Mouse (Mus musculus) kidney, adult 2 months (tissue): Measurements from ENCODE around the gene Pcsk5. TPM values are rescaled to one million over a fixed set of nuclear protein-coding genes. Genes with fewer than 3 reads are reported as not detected.

Experiments
- DNase-seq: peaks from one replicate; pipeline ENCODE4 v3.0.0; 2021
- H3K27ac ChIP-seq: fragments of 200-500 bp; 2 replicates; pipeline ENCODE4 v1.5.1; 2012; ENCODE audit warnings: low read depth, low read length, control low read depth, inconsistent platforms; ENCODE audit not compliant: insufficient read depth
- H3K27me3 ChIP-seq: fragments of 200-500 bp; replicated peaks from 2 replicates; pipeline ENCODE4 v1.6.1; 2012; ENCODE audit warnings: mild to moderate bottlenecking, moderate library complexity, low read length, inconsistent platforms; ENCODE audit not compliant: control insufficient read depth, insufficient read depth
- H3K36me3 ChIP-seq: fragments of 200-500 bp; 2 replicates; pipeline ENCODE4 v1.6.1; 2012; ENCODE audit warnings: mild to moderate bottlenecking, moderate library complexity, low read length, inconsistent platforms; ENCODE audit not compliant: control insufficient read depth, insufficient read depth
- H3K4me1 ChIP-seq: fragments of 200-500 bp; 2 replicates; pipeline ENCODE4 v1.6.1; 2011; ENCODE audit warnings: low read length; ENCODE audit not compliant: control insufficient read depth, insufficient read depth
- H3K4me3 ChIP-seq: fragments of 200-500 bp; 2 replicates; pipeline ENCODE4 v1.5.1; 2011; ENCODE audit warnings: mild to moderate bottlenecking, low read depth, low read length, control low read depth; ENCODE audit not compliant: insufficient read depth
- CTCF ChIP-seq: fragments of 200-500 bp; conservative IDR thresholded peaks from 2 replicates; pipeline ENCODE4 v1.5.1; 2011; ENCODE audit warnings: low read depth, mild to moderate bottlenecking, control low read depth, low read length, moderate library complexity, mixed read lengths; ENCODE audit not compliant: insufficient read depth, insufficient read length
- POLR2A ChIP-seq: fragments of 200-500 bp; IDR thresholded peaks from one replicate; pipeline ENCODE4 v1.6.1; 2011; ENCODE audit warnings: low read depth, low read length, control low read depth
- WGBS: fragments of 180-500 bp; shearing (Covaris S2); methylation state at CpG from one replicate; pipeline ENCODE4 v1.1.7; 2018; 5-methylcytosine and 5-hydroxymethylcytosine counted together
- polyA plus RNA-seq: library from polyadenylated mRNA; depleted of rRNA; stranded (reverse); fragments of >200 nt; gene quantifications from 2 replicates; pipeline ENCODE4 v1.2.3, GENCODE M21; 2012

The Pcsk5 gene
- polyA plus RNA-seq, 1 experiment: 9.4 TPM

DNA sequence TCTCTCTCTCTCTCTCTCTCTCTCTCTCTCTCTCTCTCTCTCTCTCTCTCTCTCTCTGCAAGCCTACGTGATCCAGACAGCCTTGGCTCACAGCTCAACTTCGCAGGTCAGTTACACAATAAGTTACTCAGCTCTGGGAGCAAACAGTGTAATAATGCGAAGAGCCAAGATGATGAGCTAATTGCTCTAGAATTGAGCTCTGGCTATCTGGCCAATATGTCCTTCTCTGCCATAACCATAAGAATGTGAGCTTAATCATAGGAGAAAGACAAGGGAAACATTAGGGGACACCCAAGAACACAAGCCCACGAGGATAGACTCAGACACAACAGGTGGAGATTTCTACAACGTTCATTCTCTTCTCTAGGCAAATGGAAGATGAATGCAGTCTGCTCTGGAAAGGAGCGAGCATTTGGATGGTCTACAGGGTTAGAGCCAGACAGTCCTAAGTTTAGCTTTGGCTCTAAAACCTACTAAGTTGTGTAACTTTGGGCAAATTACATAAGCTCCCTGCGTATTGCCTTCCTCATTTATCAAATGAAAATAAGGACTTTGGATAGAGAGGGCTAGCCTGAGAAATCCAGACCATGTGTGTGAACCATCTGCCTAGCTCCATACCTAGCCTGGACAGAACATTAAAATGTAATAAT lies 338.7 kb downstream of the Pcsk5 start:
- Histone ChIP-seq H3K27me3 (no peaks in the 10 kb centered on the region; the same call in 1 of the 2 replicates), H3K27ac (no peak overlapping the region), H3K4me1 (no peaks in the 10 kb centered on the region), H3K36me3 (no peaks in the 10 kb centered on the region), H3K4me3 (no peak overlapping the region)
- no peak for DNase-seq
- no peak for TF ChIP-seq CTCF
- TF ChIP-seq POLR2A: no peak
- 83% methylated on average over 7 of the region's 7 CpGs for WGBS

DNA sequence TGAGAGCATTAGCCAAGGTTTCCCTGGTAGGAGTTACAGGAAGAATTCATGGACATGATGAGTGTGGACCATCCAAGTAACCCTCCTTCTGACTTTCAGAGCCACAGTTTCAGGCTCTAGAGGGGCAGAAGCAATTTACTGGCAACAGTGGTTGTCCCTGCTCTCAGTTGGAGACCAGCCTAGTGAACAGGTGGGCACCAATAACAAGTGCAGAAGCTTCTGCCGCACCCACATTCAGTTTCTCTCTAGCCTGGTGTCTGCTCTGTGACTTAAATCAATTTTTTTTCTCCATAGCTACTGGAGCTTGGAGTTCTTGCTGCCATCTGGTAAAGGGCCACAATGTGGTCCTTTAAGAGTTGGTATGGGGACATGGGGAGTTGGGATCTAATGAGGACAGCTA lies 341.3 kb downstream of the Pcsk5 start:
- TF ChIP-seq CTCF: no peak
- TF ChIP-seq POLR2A: no peak
- H3K4me1 ChIP-seq: no peaks in the 10 kb centered on the region
- H3K36me3 ChIP-seq: no peaks in the 10 kb centered on the region
- no peak for DNase-seq
- H3K27me3 ChIP-seq: no peaks in the 10 kb centered on the region
- H3K27ac ChIP-seq: no peak overlapping the region
- H3K4me3 ChIP-seq: no peak overlapping the region
- WGBS: 100% methylated on average over 1 of the region's 1 CpGs

DNA sequence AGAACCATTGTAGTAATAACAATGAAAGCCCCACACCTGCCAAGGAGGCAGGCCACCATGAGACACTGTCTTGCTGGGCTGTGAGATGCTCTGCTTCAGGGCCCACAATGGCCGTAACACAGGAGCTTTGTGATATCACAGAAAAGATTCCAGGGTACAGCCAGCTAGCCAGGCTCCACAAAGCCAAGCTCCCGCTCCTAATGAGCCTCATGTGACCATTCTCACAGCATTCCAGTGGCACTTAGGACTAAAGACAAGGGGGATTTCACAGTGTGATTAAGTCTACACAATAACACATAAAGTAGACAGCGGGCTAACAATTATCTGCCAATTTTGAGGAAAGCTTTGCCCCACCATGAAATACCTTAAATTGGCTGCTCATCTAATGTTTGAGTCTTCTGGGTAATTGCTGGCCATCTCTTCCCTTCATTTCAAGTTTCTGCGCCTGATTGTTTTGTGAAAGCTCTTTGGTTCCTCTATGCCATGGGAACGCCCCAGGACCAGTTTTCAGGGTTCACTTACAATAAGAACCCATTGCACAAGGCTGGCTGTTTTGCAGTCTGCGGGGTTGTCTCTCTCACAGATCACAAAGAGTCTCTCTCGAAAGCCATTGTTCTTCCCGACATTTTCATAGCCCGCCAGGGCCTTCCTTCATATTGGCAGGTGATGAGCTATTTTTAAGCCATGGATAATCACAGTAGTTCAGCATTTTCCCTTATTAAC lies 345.4 kb downstream of the Pcsk5 start:
- no peak for TF ChIP-seq CTCF
- no peak for TF ChIP-seq POLR2A
- H3K4me3 ChIP-seq: no peak overlapping the region
- WGBS: 93% methylated on average over 9 of the region's 9 CpGs

DNA sequence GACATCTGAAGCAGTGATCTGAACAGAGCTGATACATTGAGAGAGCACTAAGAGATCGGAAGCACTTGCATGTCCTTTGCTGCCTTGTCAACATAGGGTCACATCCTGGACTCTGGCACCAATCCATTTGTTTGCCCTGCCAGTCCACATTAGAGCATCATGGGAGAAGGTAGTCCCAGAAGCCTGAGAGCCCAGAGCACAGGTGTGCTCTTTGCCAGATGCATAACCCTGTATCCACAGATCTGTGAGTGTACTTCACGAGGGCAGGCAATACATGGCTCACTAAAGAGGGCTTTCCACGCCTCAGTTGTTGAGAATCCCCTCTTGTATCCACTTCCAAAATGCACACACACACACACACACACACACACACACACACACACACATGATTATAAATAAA lies 346.1 kb downstream of the Pcsk5 start:
- WGBS: 75% methylated on average over 3 of the region's 3 CpGs
- peak; percentile 63 for DNase-seq

More for the DNA sequence above, 345.4 kb downstream of the Pcsk5 start:
- Histone ChIP-seq H3K36me3 (no peaks in the 10 kb centered on the region), H3K27ac (no peak overlapping the region), H3K27me3 (no peaks in the 10 kb centered on the region), H3K4me1 (no peaks in the 10 kb centered on the region)
- DNase-seq: no peak

DNA sequence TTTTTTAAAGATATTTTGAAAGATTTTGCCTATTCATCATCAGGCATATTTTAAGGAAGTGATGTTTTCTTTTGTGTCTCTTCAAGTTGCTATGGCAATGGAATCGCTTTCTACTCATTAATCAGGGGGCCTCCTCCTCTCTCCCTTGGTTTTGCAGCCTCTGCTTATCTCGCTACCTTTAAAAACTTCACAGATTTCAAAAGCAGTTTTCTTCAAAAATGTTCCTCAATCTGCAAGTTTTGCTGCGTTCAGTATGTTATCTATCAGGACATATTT lies 347.6 kb downstream of the Pcsk5 start:
- Histone ChIP-seq H3K4me1 (no peaks in the 10 kb centered on the region), H3K36me3 (no peaks in the 10 kb centered on the region), H3K27me3 (no peaks in the 10 kb centered on the region), H3K4me3 (no peak overlapping the region), H3K27ac (no peak overlapping the region)
- 44% methylated on average over 3 of the region's 3 CpGs for WGBS
- TF ChIP-seq CTCF: no peak
- no peak for TF ChIP-seq POLR2A
- DNase-seq: no peak

More for the DNA sequence above, 346.1 kb downstream of the Pcsk5 start:
- H3K27me3 ChIP-seq: no peaks in the 10 kb centered on the region
- H3K27ac ChIP-seq: no peak overlapping the region
- H3K36me3 ChIP-seq: no peaks in the 10 kb centered on the region
- no peaks in the 10 kb centered on the region for H3K4me1 ChIP-seq
- no peak overlapping the region for H3K4me3 ChIP-seq
- TF ChIP-seq CTCF (no peak), POLR2A (no peak)

DNA sequence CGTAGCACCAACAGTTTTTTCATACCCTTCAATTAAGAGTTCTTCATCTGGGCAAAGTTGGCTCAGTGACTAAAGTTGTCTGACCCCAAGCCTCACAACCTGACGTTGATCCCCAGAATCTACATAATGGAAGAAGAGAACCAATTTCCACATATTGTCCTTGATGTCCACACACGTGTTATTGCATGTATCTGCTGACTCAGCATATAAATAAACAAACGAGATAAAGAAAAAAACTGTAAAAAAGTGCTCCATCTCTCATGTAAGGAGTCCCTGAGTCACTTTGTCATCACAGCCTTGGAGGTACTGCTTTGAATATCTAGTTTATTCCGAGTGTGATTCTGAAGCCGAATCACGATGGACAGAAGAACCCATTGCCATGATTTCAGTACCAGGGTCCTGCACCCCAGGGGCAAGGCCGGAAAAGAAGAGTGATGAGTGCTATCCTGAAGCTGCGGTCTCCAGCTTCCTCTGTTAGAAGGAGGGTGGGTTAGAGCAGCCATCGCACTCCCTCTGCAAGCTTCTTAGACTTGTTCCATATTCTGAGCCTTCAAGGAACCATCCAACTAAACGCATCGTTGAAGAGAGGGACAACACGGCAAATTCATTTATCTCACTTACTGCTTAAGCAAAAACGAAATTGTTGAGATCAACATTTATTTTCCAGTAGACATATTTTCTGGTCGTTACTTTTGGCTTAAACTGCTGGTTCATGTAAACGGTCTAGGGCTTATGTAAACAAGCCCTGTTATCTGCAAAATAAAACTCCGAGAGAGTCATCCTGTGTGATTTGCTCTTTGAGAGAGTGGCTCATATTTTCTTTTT lies 348.2 kb downstream of the Pcsk5 start:
- WGBS: 70% methylated on average over 17 of the region's 17 CpGs
- no peak for DNase-seq

More for the DNA sequence above, 348.2 kb downstream of the Pcsk5 start:
- TF ChIP-seq CTCF: no peak
- TF ChIP-seq POLR2A: no peak
- H3K27me3 ChIP-seq: no peaks in the 10 kb centered on the region
- no peak overlapping the region for H3K4me3 ChIP-seq
- H3K36me3 ChIP-seq: no peaks in the 10 kb centered on the region
- no peak overlapping the region for H3K27ac ChIP-seq
- no peaks in the 10 kb centered on the region for H3K4me1 ChIP-seq
